Mouse (Mus musculus) adipocyte (in vitro differentiated cells): ENCODE measurements around the gene Lin54.

Experiments used
- DNase-seq: peaks from one replicate; pipeline ENCODE4 v3.0.0-alpha.2; 2016; ENCODE audit warnings: low spot score

The Lin54 gene

DNA sequence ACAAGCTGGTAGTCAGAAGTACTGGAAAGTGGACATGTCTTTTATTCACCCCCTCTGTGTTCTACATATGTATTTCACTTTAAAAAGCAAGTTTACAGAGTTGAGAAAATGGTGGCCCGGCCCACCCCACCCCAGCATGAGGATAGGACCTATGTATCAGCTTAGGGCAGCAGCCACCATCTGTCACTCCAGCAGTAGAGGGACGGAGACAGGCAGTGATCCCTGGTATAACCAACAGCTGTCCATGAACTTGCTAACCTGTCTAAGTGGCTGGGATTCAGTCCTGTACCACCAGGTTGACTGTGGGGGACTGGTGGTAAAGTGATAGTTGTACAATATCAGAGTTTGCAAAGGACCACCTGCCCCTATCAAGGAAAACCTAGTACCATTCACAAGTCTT lies 82.4 kb downstream of the Lin54 start:
- DNase-seq: no peak

DNA sequence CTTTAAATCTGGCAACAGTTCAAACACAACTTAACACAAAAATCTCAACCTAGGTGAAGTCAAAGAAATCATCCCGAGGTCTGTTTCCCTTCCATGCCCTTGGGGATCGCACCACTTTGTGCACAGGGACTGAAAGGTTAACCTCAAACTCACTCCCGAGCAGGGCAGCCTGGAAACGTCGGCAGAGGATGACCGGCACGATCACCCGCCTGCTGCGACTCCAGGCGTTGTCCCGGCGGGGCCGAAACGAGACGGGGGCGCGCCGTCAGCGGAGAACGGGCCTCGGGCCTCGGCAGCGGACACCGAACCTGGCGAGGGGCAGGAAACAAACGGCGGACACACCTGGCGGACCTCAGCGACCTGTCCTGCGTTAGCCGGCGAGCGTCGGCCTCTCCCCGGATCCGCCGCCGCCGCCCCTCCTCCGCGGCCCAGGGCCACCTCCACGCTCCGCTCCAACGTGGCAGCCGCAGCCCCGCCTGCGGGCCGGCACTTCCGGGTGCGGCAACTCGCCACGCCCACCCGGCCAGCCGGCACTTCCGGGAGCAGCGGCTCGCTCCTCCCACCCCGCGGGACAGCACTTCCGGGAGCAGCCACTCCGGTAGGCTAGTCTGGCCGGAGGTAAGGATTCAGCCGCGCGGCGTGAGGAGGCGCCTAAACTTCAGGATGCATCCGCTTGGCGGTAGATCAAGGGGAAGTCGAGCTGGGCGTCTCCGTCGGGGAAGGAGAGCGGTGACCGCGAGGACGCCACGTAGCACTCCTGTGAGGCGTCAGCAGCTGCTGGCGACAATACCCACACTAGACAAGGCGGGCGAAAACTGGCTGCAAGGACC lies 84.5 kb downstream of the Lin54 start, which contains the start of gene Sec31a:
Gene Sec31a (minus strand): TSS at position 474 of the 830 bp plus-strand sequence.
- DNase-seq: peak; percentile 94

DNA sequence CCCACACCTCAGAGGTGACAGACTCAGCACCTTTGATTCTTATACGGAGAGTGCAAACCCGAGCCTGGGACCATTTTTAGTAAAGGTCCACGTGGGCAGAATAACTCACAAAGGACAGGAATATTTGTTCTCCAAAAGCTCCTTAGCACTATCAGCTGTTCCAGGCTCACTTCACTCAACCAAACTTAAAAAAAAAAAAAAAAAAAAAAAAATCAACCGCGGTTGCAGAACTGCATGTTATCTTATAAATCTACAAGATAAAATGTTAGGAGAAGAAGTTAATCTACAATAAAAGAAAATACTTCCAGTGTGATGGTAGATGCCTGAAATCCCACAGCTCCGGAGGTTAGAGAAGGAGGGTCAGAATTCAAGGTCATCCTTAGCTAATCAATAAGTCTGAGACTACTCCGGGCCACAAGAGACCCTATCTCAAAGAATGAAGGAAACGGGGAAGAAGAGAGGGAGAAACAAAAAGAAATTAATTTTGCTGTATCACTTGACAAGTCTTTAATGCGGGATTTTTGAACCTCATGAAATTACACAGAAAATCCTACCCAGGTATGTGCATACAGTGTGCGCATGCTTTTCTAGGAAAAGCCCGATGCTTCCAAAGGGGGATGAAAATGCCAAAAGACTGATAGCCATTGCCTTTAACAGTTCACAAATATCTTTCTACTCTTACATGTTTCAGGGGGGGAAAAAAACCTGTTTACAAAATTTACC lies 85.8 kb downstream of the Lin54 start:
- no peak for DNase-seq

DNA sequence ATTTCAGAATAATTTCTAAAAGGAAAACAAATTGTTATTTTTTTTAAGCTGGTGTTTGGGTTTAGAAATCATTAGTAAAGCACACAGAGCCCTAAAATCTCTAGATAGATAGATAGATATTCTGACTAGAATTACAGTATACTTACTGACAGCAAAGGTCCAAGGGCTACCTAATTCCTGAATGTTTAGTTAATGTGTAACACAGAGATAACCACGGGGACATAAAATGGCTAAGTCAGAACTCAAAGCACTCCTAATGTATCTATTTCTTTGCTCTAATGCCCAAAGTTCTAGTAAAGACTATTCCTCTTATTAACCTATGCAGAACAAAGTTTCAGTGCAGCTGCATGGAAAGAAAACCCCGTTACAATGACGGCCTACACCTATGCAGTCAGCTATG lies 87.6 kb downstream of the Lin54 start:
- no peak for DNase-seq

DNA sequence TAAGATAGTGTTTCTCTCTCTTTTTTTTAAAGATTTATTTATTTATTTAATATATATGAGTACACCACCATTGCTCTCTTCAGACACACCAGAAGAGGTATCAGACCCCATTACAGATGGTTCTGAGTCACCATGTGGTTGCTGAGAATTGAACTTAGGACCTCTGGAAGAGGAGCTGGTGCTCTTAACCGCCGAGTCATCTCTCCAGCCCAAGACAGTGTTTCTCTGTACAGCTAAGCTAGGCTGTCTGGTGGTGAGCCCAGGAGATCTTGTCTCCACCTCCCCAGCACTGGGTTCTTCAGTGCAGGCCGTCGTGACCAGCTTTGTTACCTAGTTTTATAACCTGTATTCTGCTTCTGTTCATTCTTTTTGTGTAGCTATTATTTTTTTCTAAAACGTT lies 90.2 kb downstream of the Lin54 start:
- DNase-seq: no peak

DNA sequence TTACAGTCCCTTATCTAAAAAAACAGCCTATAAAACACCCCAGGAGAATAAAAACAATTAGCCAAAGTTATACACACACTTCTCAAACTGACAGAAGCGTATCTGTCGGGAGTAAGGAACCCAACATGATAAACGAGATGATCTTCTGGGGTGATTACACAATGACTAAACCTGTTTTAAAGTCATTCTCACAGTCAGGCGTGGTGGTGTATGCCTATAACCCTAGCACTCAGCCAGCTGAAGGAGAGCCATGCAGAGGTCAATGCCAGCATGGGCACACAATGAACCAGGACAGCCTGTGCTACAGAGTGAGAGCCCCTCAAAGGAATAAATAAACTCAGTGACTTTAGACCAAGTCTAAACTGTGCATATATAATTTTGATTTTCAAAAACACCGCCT lies 92.0 kb downstream of the Lin54 start:
- DNase-seq: no peak

DNA sequence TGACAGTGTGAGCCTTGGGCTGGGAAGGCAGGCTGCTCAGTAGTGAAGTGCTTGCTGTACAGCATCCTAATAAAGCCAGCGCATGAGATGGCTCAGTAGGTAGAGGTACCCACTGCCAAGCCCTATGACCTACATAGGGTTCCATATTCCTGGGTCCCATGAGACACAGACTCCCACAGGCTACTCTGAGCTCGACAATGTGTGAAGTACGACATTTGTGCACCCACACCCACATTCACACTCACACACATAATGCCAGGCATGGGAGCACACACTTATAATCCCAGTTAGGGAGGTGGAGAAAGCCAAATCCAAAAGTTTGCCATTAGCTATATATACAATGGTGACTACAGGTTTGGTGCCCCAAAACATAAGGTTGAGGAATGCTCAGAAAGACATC lies 103.7 kb downstream of the Lin54 start:
- no peak for DNase-seq

DNA sequence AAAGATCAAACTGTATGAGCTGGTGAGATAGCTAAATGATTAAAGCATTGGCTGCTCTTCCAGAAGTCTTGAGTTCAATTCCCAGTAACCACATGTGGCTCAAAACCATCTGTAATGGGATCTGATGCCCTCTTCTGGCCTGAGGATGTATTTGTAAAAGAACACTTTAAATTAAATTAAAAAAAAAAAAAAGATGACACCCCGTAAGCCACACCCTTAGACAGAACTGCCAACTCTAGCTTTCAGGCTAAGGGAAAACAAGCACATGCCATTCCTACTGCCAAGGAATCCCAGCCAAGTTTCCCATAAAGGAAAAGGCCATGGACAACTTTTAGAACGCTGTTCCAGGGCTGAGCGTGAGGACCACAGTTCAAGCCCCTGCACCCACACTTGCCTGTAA lies 106.8 kb downstream of the Lin54 start:
- peak; percentile 88 for DNase-seq

DNA sequence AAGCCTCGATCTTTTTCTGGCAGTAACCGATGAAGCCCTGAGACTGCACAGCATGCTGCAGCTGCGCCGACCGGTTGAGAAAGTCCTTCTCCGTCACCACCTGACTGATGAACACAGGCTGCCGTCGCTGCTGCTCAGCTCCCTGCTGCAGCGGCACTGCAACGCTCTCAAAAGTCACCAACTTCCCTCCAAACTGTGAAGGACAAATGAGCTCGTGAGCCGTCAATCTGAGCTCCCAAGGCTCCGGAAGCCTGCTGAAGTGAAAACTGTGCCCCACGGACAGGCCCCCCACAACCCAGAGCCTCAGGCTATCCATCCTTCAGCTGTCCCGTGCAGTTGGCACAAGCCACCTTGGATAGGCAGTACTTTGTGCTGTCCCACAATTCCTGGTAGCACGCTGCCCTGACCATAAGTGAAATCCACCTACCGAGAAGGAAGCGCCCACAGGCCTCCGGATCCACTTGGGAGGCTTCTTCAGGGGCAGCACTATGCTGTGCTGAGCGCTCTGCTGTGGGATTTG lies 107.9 kb downstream of the Lin54 start:
- no peak for DNase-seq
